Mouse (Mus musculus) embryonic facial prominence, embryonic 11.5 days (tissue): ENCODE results near the gene Gm10260. TPM values are rescaled to one million over a fixed set of nuclear protein-coding genes. Genes with fewer than 3 reads are reported as not detected.

Experiments
- ATAC-seq: fragments of 200-750 bp; cut with Nextera tagmentation; replicated peaks from 2 replicates; pipeline ENCODE4 v1.8.0; 2017; ENCODE audit warnings: low read depth; ENCODE audit not compliant: insufficient number of reproducible peaks, low FRiP score, low TSS enrichment
- DNase-seq: peaks from one replicate; pipeline ENCODE4 v3.0.0-alpha.2; 2015; ENCODE audit warnings: low spot score
- H3K27ac ChIP-seq: fragments of 300-500 bp; sonication (generic); replicated peaks from 2 replicates; pipeline ENCODE4 v1.5.1; 2014; ENCODE audit warnings: mild to moderate bottlenecking, low read depth, low read length, control low read depth
- H3K27me3 ChIP-seq: fragments of 300-500 bp; sonication (generic); 2 replicates; pipeline ENCODE4 v1.6.1; 2014; ENCODE audit warnings: mild to moderate bottlenecking, low read length, moderate library complexity, mixed read lengths; ENCODE audit not compliant: control insufficient read depth, insufficient read depth
- H3K36me3 ChIP-seq: fragments of 300-500 bp; sonication (generic); replicated peaks from 2 replicates; pipeline ENCODE4 v1.6.1; 2014; ENCODE audit warnings: low read depth, mild to moderate bottlenecking, low read length, moderate library complexity, mixed read lengths; ENCODE audit not compliant: control insufficient read depth, insufficient read depth
- H3K4me1 ChIP-seq: fragments of 300-500 bp; sonication (generic); 2 replicates; pipeline ENCODE4 v1.6.1; 2014; ENCODE audit warnings: low read length, mixed read lengths; ENCODE audit not compliant: control insufficient read depth, insufficient read depth
- H3K4me2 ChIP-seq: fragments of 300-500 bp; sonication (generic); 2 replicates; pipeline ENCODE4 v1.6.1; 2014; ENCODE audit warnings: low read depth, mild to moderate bottlenecking, control low read depth, low read length, moderate library complexity
- H3K4me3 ChIP-seq: fragments of 300-500 bp; sonication (generic); 2 replicates; pipeline ENCODE4 v1.5.1; 2014; ENCODE audit warnings: low read depth, low read length, control low read depth
- H3K9ac ChIP-seq: fragments of 300-500 bp; sonication (generic); replicated peaks from 2 replicates; pipeline ENCODE4 v1.6.1; 2014; ENCODE audit warnings: mild to moderate bottlenecking, control low read depth, low read length
- H3K9me3 ChIP-seq: fragments of 300-500 bp; sonication (generic); replicated peaks from 2 replicates; pipeline ENCODE4 v1.6.1; 2016; ENCODE audit warnings: mild to moderate bottlenecking, low read length, inconsistent platforms, mixed read lengths; ENCODE audit not compliant: control insufficient read depth
- WGBS: fragments of 180-500 bp; shearing (Covaris S2); extraction: QIAGEN DNeasy Blood & Tissue Kit; methylation state at CpG from one replicate; pipeline ENCODE4 v1.1.7; 2014; 5-methylcytosine and 5-hydroxymethylcytosine counted together
- polyA plus RNA-seq: library from polyadenylated mRNA; unstranded; fragments of >200 nt; fragmentation: Nextera tagmentation; extraction: Ambion mirVana; gene quantifications from 2 replicates; pipeline ENCODE4 v1.2.1, GENCODE M21; 2014

The Gm10260 gene
- polyA plus RNA-seq, 1 experiment from 2014 or later: 6.1 TPM

- no peak for ATAC-seq
- WGBS: 86% methylated on average over 5 of the region's 5 CpGs
- Histone ChIP-seq H3K27me3 (no peaks in the 10 kb centered on the region), H3K9ac (no peak overlapping the region), H3K4me1 (no peaks in the 10 kb centered on the region), H3K4me2 (no peak overlapping the region), H3K9me3 (no peaks in the 10 kb centered on the region), H3K27ac (no peak overlapping the region), H3K36me3 (no peaks in the 10 kb centered on the region), H3K4me3 (no peak overlapping the region)
- no peak for DNase-seq
These were observed 18.3 kb upstream of the Gm10260 start for GRCm38 (mm10) chr13:97778698-97779194.

- no peaks in the 10 kb centered on the region for H3K36me3 ChIP-seq
- no peak overlapping the region for H3K4me3 ChIP-seq
- DNase-seq: no peak
- H3K4me1 ChIP-seq: no peaks in the 10 kb centered on the region
- H3K4me2 ChIP-seq: no peak overlapping the region
- H3K27ac ChIP-seq: no peak overlapping the region
- ATAC-seq: no peak
- H3K27me3 ChIP-seq: no peaks in the 10 kb centered on the region
- H3K9me3 ChIP-seq: no peaks in the 10 kb centered on the region
- 74% methylated on average over 2 of the region's 2 CpGs for WGBS
- H3K9ac ChIP-seq: no peak overlapping the region
These were observed 17.2 kb upstream of the Gm10260 start for GRCm38 (mm10) chr13:97777667-97778066.

GRCm38 (mm10) chr13:97776702-97777101 is 16.3 kb upstream of the Gm10260 start:
- ATAC-seq: no peak
- Histone ChIP-seq H3K27ac (no peak overlapping the region), H3K9ac (no peak overlapping the region), H3K27me3 (no peaks in the 10 kb centered on the region), H3K9me3 (no peaks in the 10 kb centered on the region), H3K4me1 (no peaks in the 10 kb centered on the region), H3K4me2 (no peak overlapping the region), H3K4me3 (no peak overlapping the region), H3K36me3 (no peaks in the 10 kb centered on the region)
- DNase-seq: no peak
- 69% methylated on average over 3 of the region's 3 CpGs for WGBS

- H3K4me2 ChIP-seq: no peak overlapping the region
- no peaks in the 10 kb centered on the region for H3K27me3 ChIP-seq
- DNase-seq (no peak), ATAC-seq (no peak)
- H3K36me3 ChIP-seq: no peaks in the 10 kb centered on the region
- H3K27ac ChIP-seq: no peak overlapping the region
- no peaks in the 10 kb centered on the region for H3K4me1 ChIP-seq
- H3K4me3 ChIP-seq: no peak overlapping the region
- H3K9me3 ChIP-seq: no peaks in the 10 kb centered on the region
- no peak overlapping the region for H3K9ac ChIP-seq
- 89% methylated on average over 8 of the region's 8 CpGs for WGBS
These were observed 15.5 kb upstream of the Gm10260 start for GRCm38 (mm10) chr13:97775907-97776306.

GRCm38 (mm10) chr13:97774740-97775425 is 14.5 kb upstream of the Gm10260 start:
- Histone ChIP-seq H3K27me3 (no peaks in the 10 kb centered on the region), H3K9ac (no peak overlapping the region), H3K4me3 (no peak overlapping the region), H3K4me2 (no peak overlapping the region), H3K9me3 (no peaks in the 10 kb centered on the region), H3K36me3 (no peaks in the 10 kb centered on the region), H3K27ac (no peak overlapping the region), H3K4me1 (no peaks in the 10 kb centered on the region)
- DNase-seq (peak; percentile 33), ATAC-seq (peak; percentile 52; the same call in 1 of the 2 replicates)
- 61% methylated on average over 10 of the region's 10 CpGs for WGBS

GRCm38 (mm10) chr13:97769205-97769604 is 8.8 kb upstream of the Gm10260 start:
- 84% methylated on average over 3 of the region's 3 CpGs for WGBS
- Histone ChIP-seq H3K4me3 (no peak overlapping the region), H3K4me1 (no peaks in the 10 kb centered on the region), H3K27ac (no peak overlapping the region), H3K27me3 (no peaks in the 10 kb centered on the region), H3K9me3 (no peaks in the 10 kb centered on the region), H3K4me2 (no peak overlapping the region), H3K36me3 (no peaks in the 10 kb centered on the region), H3K9ac (no peak overlapping the region)
- no peak for DNase-seq
- no peak for ATAC-seq

- Histone ChIP-seq H3K4me3 (no peak overlapping the region), H3K9me3 (no peaks in the 10 kb centered on the region), H3K27me3 (no peaks in the 10 kb centered on the region), H3K4me1 (no peaks in the 10 kb centered on the region), H3K4me2 (no peak overlapping the region), H3K36me3 (no peaks in the 10 kb centered on the region), H3K27ac (no peak overlapping the region), H3K9ac (no peak overlapping the region)
- 76% methylated on average over 3 of the region's 3 CpGs for WGBS
- ATAC-seq (no peak), DNase-seq (no peak)
These were observed 8.4 kb upstream of the Gm10260 start for GRCm38 (mm10) chr13:97768803-97769202.

GRCm38 (mm10) chr13:97768046-97768682 is 7.7 kb upstream of the Gm10260 start:
- 86% methylated on average over 7 of the region's 7 CpGs for WGBS
- no peaks in the 10 kb centered on the region for H3K9me3 ChIP-seq
- H3K4me2 ChIP-seq: no peak overlapping the region
- no peak overlapping the region for H3K9ac ChIP-seq
- H3K36me3 ChIP-seq: no peaks in the 10 kb centered on the region
- no peaks in the 10 kb centered on the region for H3K27me3 ChIP-seq
- H3K27ac ChIP-seq: no peak overlapping the region
- no peak overlapping the region for H3K4me3 ChIP-seq
- ATAC-seq (no peak), DNase-seq (no peak)
- no peaks in the 10 kb centered on the region for H3K4me1 ChIP-seq
